Mouse (Mus musculus): ENCODE results near the gene Nox1. TPM values are rescaled to one million over a fixed set of nuclear protein-coding genes. Genes with fewer than 3 reads are reported as not detected.

The Nox1 gene
- polyA plus RNA-seq, 1 experiment from 2014 or later = 0.95 TPM

GRCm38 (mm10) chrX:134163484-134163883 lies 58.3 kb downstream of the Nox1 start:
- TF ChIP-seq CTCF (IDR thresholded peaks at IDR 0.05) (no peak), EP300 (IDR thresholded peaks at IDR 0.05) (no peak)
- Histone ChIP-seq H3K4me2 (replicated peaks; ENCODE audit: low read depth, low read length) (no peak overlapping the region; the same call in 1 of the 2 replicates), H3K27me3 (replicated peaks; ENCODE audit: insufficient read depth, low read length) (no peaks in the 10 kb centered on the region), H3K36me3 (ENCODE audit: insufficient read depth, low read length) (no peaks in the 10 kb centered on the region), H3K27ac (ENCODE audit: low read length) (no peak overlapping the region), H3K9me3 (ENCODE audit: low read length) (no peaks in the 10 kb centered on the region), H3K4me1 (ENCODE audit: insufficient read depth, low read depth, low read length) (no peaks in the 10 kb centered on the region), H3K4me3 (ENCODE audit: low read depth, low read length) (no peak overlapping the region), H3K9ac (replicated peaks; ENCODE audit: low read depth) (no peak overlapping the region)
- DNase-seq (ENCODE audit: low spot score) = no peak
- no peak for ATAC-seq
- 41% methylated on average over 4 of the region's 4 CpGs for WGBS

- Histone ChIP-seq H3K9ac (replicated peaks; ENCODE audit: low read depth) (no peak overlapping the region), H3K36me3 (ENCODE audit: insufficient read depth, low read length) (no peaks in the 10 kb centered on the region), H3K27me3 (replicated peaks; ENCODE audit: insufficient read depth, low read length) (no peaks in the 10 kb centered on the region), H3K4me2 (replicated peaks; ENCODE audit: low read depth, low read length) (peak overlapping the region; percentile 42), H3K4me3 (ENCODE audit: low read depth, low read length) (peak overlapping the region; percentile 15), H3K9me3 (ENCODE audit: low read length) (no peaks in the 10 kb centered on the region), H3K4me1 (ENCODE audit: insufficient read depth, low read depth, low read length) (no peaks in the 10 kb centered on the region), H3K27ac (ENCODE audit: low read length) (no peak overlapping the region)
- no peak for ATAC-seq
- WGBS = 23% methylated on average over 11 of the region's 11 CpGs
- DNase-seq (ENCODE audit: low spot score) = no peak
- TF ChIP-seq EP300 (IDR thresholded peaks at IDR 0.05) (no peak), CTCF (IDR thresholded peaks at IDR 0.05) (no peak)
Measured at GRCm38 (mm10) chrX:134162826-134163225, 58.9 kb downstream of the Nox1 start.

GRCm38 (mm10) chrX:134162043-134162720 lies 59.6 kb downstream of the Nox1 start, which contains the start of gene Xkrx:
Gene Xkrx (minus strand): TSS chrX:134162076.
- TF ChIP-seq EP300 (IDR thresholded peaks at IDR 0.05) (no peak), CTCF (IDR thresholded peaks at IDR 0.05) (no peak)
- Histone ChIP-seq H3K27ac (ENCODE audit: low read length) (no peak within 1 kb of the TSS), H3K4me1 (ENCODE audit: insufficient read depth, low read depth, low read length) (no peaks in the 10 kb centered on the region), H3K9me3 (ENCODE audit: low read length) (no peaks in the 10 kb centered on the region), H3K4me2 (replicated peaks; ENCODE audit: low read depth, low read length) (peak within 1 kb of the TSS; percentile 42), H3K27me3 (replicated peaks; ENCODE audit: insufficient read depth, low read length) (no peaks in the 10 kb centered on the region), H3K36me3 (ENCODE audit: insufficient read depth, low read length) (no peaks in the 10 kb centered on the region), H3K4me3 (ENCODE audit: low read depth, low read length) (peak within 1 kb of the TSS; percentile 15), H3K9ac (replicated peaks; ENCODE audit: low read depth) (no peak within 1 kb of the TSS)
- ATAC-seq = peak; percentile 33; the same call in 1 of the 2 replicates
- WGBS = 27% methylated on average over 16 of the region's 16 CpGs
- peak; percentile 19 for DNase-seq (ENCODE audit: low spot score)

GRCm38 (mm10) chrX:134160442-134160841 lies 61.3 kb downstream of the Nox1 start:
- no peak for ATAC-seq
- Histone ChIP-seq H3K27ac (ENCODE audit: low read length) (no peak overlapping the region), H3K9me3 (ENCODE audit: low read length) (no peaks in the 10 kb centered on the region), H3K4me1 (ENCODE audit: insufficient read depth, low read depth, low read length) (no peaks in the 10 kb centered on the region), H3K4me2 (replicated peaks; ENCODE audit: low read depth, low read length) (no peak overlapping the region), H3K4me3 (ENCODE audit: low read depth, low read length) (no peak overlapping the region), H3K27me3 (replicated peaks; ENCODE audit: insufficient read depth, low read length) (no peaks in the 10 kb centered on the region), H3K36me3 (ENCODE audit: insufficient read depth, low read length) (no peaks in the 10 kb centered on the region), H3K9ac (replicated peaks; ENCODE audit: low read depth) (no peak overlapping the region)
- no peak for DNase-seq (ENCODE audit: low spot score)
- TF ChIP-seq EP300 (IDR thresholded peaks at IDR 0.05) (no peak), CTCF (IDR thresholded peaks at IDR 0.05) (no peak)
- WGBS = 76% methylated on average over 2 of the region's 2 CpGs

GRCm38 (mm10) chrX:134158151-134158550 lies 63.6 kb downstream of the Nox1 start:
- DNase-seq (ENCODE audit: low spot score) (no peak), ATAC-seq (no peak)
- H3K4me2 ChIP-seq (replicated peaks; ENCODE audit: low read depth, low read length) = no peak overlapping the region
- H3K27ac ChIP-seq (ENCODE audit: low read length) = no peak overlapping the region
- no peaks in the 10 kb centered on the region for H3K9me3 ChIP-seq (ENCODE audit: low read length)
- no peaks in the 10 kb centered on the region for H3K4me1 ChIP-seq (ENCODE audit: insufficient read depth, low read depth, low read length)
- H3K36me3 ChIP-seq (ENCODE audit: insufficient read depth, low read length) = no peaks in the 10 kb centered on the region
- TF ChIP-seq CTCF (IDR thresholded peaks at IDR 0.05) (no peak), EP300 (IDR thresholded peaks at IDR 0.05) (no peak)
- H3K4me3 ChIP-seq (ENCODE audit: low read depth, low read length) = no peak overlapping the region
- no peaks in the 10 kb centered on the region for H3K27me3 ChIP-seq (replicated peaks; ENCODE audit: insufficient read depth, low read length)
- WGBS = 42% methylated on average over 7 of the region's 7 CpGs
- H3K9ac ChIP-seq (replicated peaks; ENCODE audit: low read depth) = no peak overlapping the region

GRCm38 (mm10) chrX:134141986-134142385 lies 79.8 kb downstream of the Nox1 start:
- H3K9me3 ChIP-seq (ENCODE audit: low read length) = no peaks in the 10 kb centered on the region
- no peaks in the 10 kb centered on the region for H3K36me3 ChIP-seq (ENCODE audit: insufficient read depth, low read length)
- no peak overlapping the region for H3K27ac ChIP-seq (ENCODE audit: low read length)
- TF ChIP-seq EP300 (IDR thresholded peaks at IDR 0.05) (no peak), CTCF (IDR thresholded peaks at IDR 0.05) (no peak)
- ATAC-seq (no peak), DNase-seq (ENCODE audit: low spot score) (no peak)
- 58% methylated on average over 4 of the region's 4 CpGs for WGBS
- no peaks in the 10 kb centered on the region for H3K4me1 ChIP-seq (ENCODE audit: insufficient read depth, low read depth, low read length)
- no peak overlapping the region for H3K4me3 ChIP-seq (ENCODE audit: low read depth, low read length)
- no peak overlapping the region for H3K9ac ChIP-seq (replicated peaks; ENCODE audit: low read depth)
- H3K4me2 ChIP-seq (replicated peaks; ENCODE audit: low read depth, low read length) = no peak overlapping the region
- H3K27me3 ChIP-seq (replicated peaks; ENCODE audit: insufficient read depth, low read length) = no peaks in the 10 kb centered on the region

Data from lung, postnatal 0 days (tissue).